Mouse (Mus musculus): ENCODE measurements around the gene Nabp2. TPM values are rescaled to one million over a fixed set of nuclear protein-coding genes. Genes with fewer than 3 reads are reported as not detected.

Nabp2 gene
- polyA plus RNA-seq, 1 experiment from 2014 or later, result 127 TPM

- DNase-seq (ENCODE audit: low spot score) (no peak), ATAC-seq (ENCODE audit: insufficient read depth, low FRiP score, low TSS enrichment) (no peak)
- H3K9ac ChIP-seq (ENCODE audit: low read length), result no peak overlapping the region
- no peak overlapping the region for H3K27ac ChIP-seq (ENCODE audit: low read depth, low read length)
- H3K36me3 ChIP-seq (ENCODE audit: control insufficient read depth, insufficient read depth, low read length), result peaks cover 9% of the 10 kb centered on the region; the same call in 1 of the 2 replicates
- H3K4me1 ChIP-seq (ENCODE audit: control insufficient read depth, insufficient read depth, low read length), result peaks cover 22% of the 10 kb centered on the region
- no peaks in the 10 kb centered on the region for H3K9me3 ChIP-seq (ENCODE audit: control insufficient read depth, low read length)
- no peak overlapping the region for H3K4me3 ChIP-seq (ENCODE audit: low read depth, low read length)
- H3K27me3 ChIP-seq (ENCODE audit: control insufficient read depth, insufficient read depth, low read length), result no peaks in the 10 kb centered on the region
- WGBS, result 75% methylated on average over 1 of the region's 1 CpGs
- 0 out of 2 replicates have a peak overlapping the region, but pooled peaks have one; percentile 91 for H3K4me2 ChIP-seq (ENCODE audit: low read depth)
These were observed 1.8 kb upstream of the Nabp2 start for GRCm38 (mm10) chr10:128413076-128413475.

- peaks cover 9% of the 10 kb centered on the region; the same call in 1 of the 2 replicates for H3K36me3 ChIP-seq (ENCODE audit: control insufficient read depth, insufficient read depth, low read length)
- DNase-seq (ENCODE audit: low spot score), result no peak
These were observed 1.3 kb upstream of the Nabp2 start for GRCm38 (mm10) chr10:128412558-128412957.

GRCm38 (mm10) chr10:128412055-128412381 lies 726 bp upstream of the Nabp2 start:
- Histone ChIP-seq H3K27me3 (ENCODE audit: control insufficient read depth, insufficient read depth, low read length) (no peaks in the 10 kb centered on the region), H3K4me3 (ENCODE audit: low read depth, low read length) (peak overlapping the region; percentile 92), H3K9ac (ENCODE audit: low read length) (peak overlapping the region; percentile 84), H3K4me2 (ENCODE audit: low read depth) (peak overlapping the region; percentile 91), H3K36me3 (ENCODE audit: control insufficient read depth, insufficient read depth, low read length) (peaks cover 9% of the 10 kb centered on the region; the same call in 1 of the 2 replicates), H3K27ac (ENCODE audit: low read depth, low read length) (peak overlapping the region; percentile 76), H3K4me1 (ENCODE audit: control insufficient read depth, insufficient read depth, low read length) (peaks cover 23% of the 10 kb centered on the region), H3K9me3 (ENCODE audit: control insufficient read depth, low read length) (no peaks in the 10 kb centered on the region)
- whole genome bisulfite sequencing, result 1% methylated on average over 14 of the region's 14 CpGs
- no peak for ATAC-seq (ENCODE audit: insufficient read depth, low FRiP score, low TSS enrichment)
- no peak for DNase-seq (ENCODE audit: low spot score)

More at GRCm38 (mm10) chr10:128412558-128412957, 1.3 kb upstream of the Nabp2 start:
- Histone ChIP-seq H3K9me3 (ENCODE audit: control insufficient read depth, low read length) (no peaks in the 10 kb centered on the region), H3K27me3 (ENCODE audit: control insufficient read depth, insufficient read depth, low read length) (no peaks in the 10 kb centered on the region), H3K4me1 (ENCODE audit: control insufficient read depth, insufficient read depth, low read length) (peaks cover 23% of the 10 kb centered on the region), H3K4me3 (ENCODE audit: low read depth, low read length) (peak overlapping the region; percentile 92), H3K27ac (ENCODE audit: low read depth, low read length) (no peak overlapping the region), H3K4me2 (ENCODE audit: low read depth) (peak overlapping the region; percentile 91), H3K9ac (ENCODE audit: low read length) (peak overlapping the region; percentile 84)
- 68% methylated on average over 1 of the region's 1 CpGs for WGBS
- ATAC-seq (ENCODE audit: insufficient read depth, low FRiP score, low TSS enrichment), result no peak

GRCm38 (mm10) chr10:128410560-128410845 lies 789 bp downstream of the Nabp2 start:
- H3K4me3 ChIP-seq (ENCODE audit: low read depth, low read length), result peak overlapping the region; percentile 92
- H3K9me3 ChIP-seq (ENCODE audit: control insufficient read depth, low read length), result no peaks in the 10 kb centered on the region
- H3K9ac ChIP-seq (ENCODE audit: low read length), result no peak overlapping the region
- ATAC-seq (ENCODE audit: insufficient read depth, low FRiP score, low TSS enrichment), result no peak
- H3K36me3 ChIP-seq (ENCODE audit: control insufficient read depth, insufficient read depth, low read length), result peaks cover 3% of the 10 kb centered on the region; the same call in 1 of the 2 replicates
- DNase-seq (ENCODE audit: low spot score), result no peak
- peak overlapping the region; percentile 91 for H3K4me2 ChIP-seq (ENCODE audit: low read depth)
- WGBS, result 23% methylated on average over 4 of the region's 4 CpGs
- H3K27ac ChIP-seq (ENCODE audit: low read depth, low read length), result peak overlapping the region; percentile 76; the same call in 1 of the 2 replicates
- H3K27me3 ChIP-seq (ENCODE audit: control insufficient read depth, insufficient read depth, low read length), result no peaks in the 10 kb centered on the region
- peaks cover 23% of the 10 kb centered on the region for H3K4me1 ChIP-seq (ENCODE audit: control insufficient read depth, insufficient read depth, low read length)

GRCm38 (mm10) chr10:128409692-128410559 lies 1.4 kb downstream of the Nabp2 start:
- peaks cover 23% of the 10 kb centered on the region for H3K4me1 ChIP-seq (ENCODE audit: control insufficient read depth, insufficient read depth, low read length)
- H3K4me2 ChIP-seq (ENCODE audit: low read depth), result peak overlapping the region; percentile 91
- peak overlapping the region; percentile 72 for H3K9ac ChIP-seq (ENCODE audit: low read length)
- no peaks in the 10 kb centered on the region for H3K27me3 ChIP-seq (ENCODE audit: control insufficient read depth, insufficient read depth, low read length)
- H3K27ac ChIP-seq (ENCODE audit: low read depth, low read length), result peak overlapping the region; percentile 58
- H3K4me3 ChIP-seq (ENCODE audit: low read depth, low read length), result peak overlapping the region; percentile 92
- WGBS, result 5% methylated on average over 36 of the region's 36 CpGs
- peak; percentile 88 for ATAC-seq (ENCODE audit: insufficient read depth, low FRiP score, low TSS enrichment)
- DNase-seq (ENCODE audit: low spot score), result peak; percentile 97
- H3K36me3 ChIP-seq (ENCODE audit: control insufficient read depth, insufficient read depth, low read length), result 0 out of 2 replicates have a peak, but pooled peaks cover 2% of the 10 kb centered on the region
- no peaks in the 10 kb centered on the region for H3K9me3 ChIP-seq (ENCODE audit: control insufficient read depth, low read length)

GRCm38 (mm10) chr10:128408591-128409535 lies 2.4 kb downstream of the Nabp2 start:
- DNase-seq (ENCODE audit: low spot score) (no peak), ATAC-seq (ENCODE audit: insufficient read depth, low FRiP score, low TSS enrichment) (peak; percentile 10; the same call in 1 of the 2 replicates)
- WGBS, result 21% methylated on average over 35 of the region's 35 CpGs
- Histone ChIP-seq H3K9me3 (ENCODE audit: control insufficient read depth, low read length) (no peaks in the 10 kb centered on the region), H3K36me3 (ENCODE audit: control insufficient read depth, insufficient read depth, low read length) (0 out of 2 replicates have a peak, but pooled peaks cover 2% of the 10 kb centered on the region), H3K9ac (ENCODE audit: low read length) (peak overlapping the region; percentile 72), H3K4me3 (ENCODE audit: low read depth, low read length) (peak overlapping the region; percentile 92), H3K27ac (ENCODE audit: low read depth, low read length) (peak overlapping the region; percentile 58), H3K4me1 (ENCODE audit: control insufficient read depth, insufficient read depth, low read length) (peaks cover 23% of the 10 kb centered on the region), H3K4me2 (ENCODE audit: low read depth) (peak overlapping the region; percentile 87), H3K27me3 (ENCODE audit: control insufficient read depth, insufficient read depth, low read length) (no peaks in the 10 kb centered on the region)

- ATAC-seq (ENCODE audit: insufficient read depth, low FRiP score, low TSS enrichment) (no peak), DNase-seq (ENCODE audit: low spot score) (no peak)
- peaks cover 8% of the 10 kb centered on the region for H3K4me1 ChIP-seq (ENCODE audit: control insufficient read depth, insufficient read depth, low read length)
- H3K27me3 ChIP-seq (ENCODE audit: control insufficient read depth, insufficient read depth, low read length), result no peaks in the 10 kb centered on the region
- no peak overlapping the region for H3K4me3 ChIP-seq (ENCODE audit: low read depth, low read length)
- H3K4me2 ChIP-seq (ENCODE audit: low read depth), result no peak overlapping the region
- no peaks in the 10 kb centered on the region for H3K9me3 ChIP-seq (ENCODE audit: control insufficient read depth, low read length)
- H3K27ac ChIP-seq (ENCODE audit: low read depth, low read length), result no peak overlapping the region
- WGBS, result 88% methylated on average over 7 of the region's 7 CpGs
- 0 out of 2 replicates have a peak, but pooled peaks cover 2% of the 10 kb centered on the region for H3K36me3 ChIP-seq (ENCODE audit: control insufficient read depth, insufficient read depth, low read length)
- H3K9ac ChIP-seq (ENCODE audit: low read length), result no peak overlapping the region
These were observed 7.4 kb downstream of the Nabp2 start for GRCm38 (mm10) chr10:128403931-128404330.

- Histone ChIP-seq H3K4me2 (ENCODE audit: low read depth) (no peak overlapping the region), H3K27me3 (ENCODE audit: control insufficient read depth, insufficient read depth, low read length) (no peaks in the 10 kb centered on the region), H3K9ac (ENCODE audit: low read length) (no peak overlapping the region), H3K4me1 (ENCODE audit: control insufficient read depth, insufficient read depth, low read length) (no peaks in the 10 kb centered on the region), H3K36me3 (ENCODE audit: control insufficient read depth, insufficient read depth, low read length) (0 out of 2 replicates have a peak, but pooled peaks cover 2% of the 10 kb centered on the region), H3K9me3 (ENCODE audit: control insufficient read depth, low read length) (no peaks in the 10 kb centered on the region), H3K4me3 (ENCODE audit: low read depth, low read length) (no peak overlapping the region), H3K27ac (ENCODE audit: low read depth, low read length) (no peak overlapping the region)
- ATAC-seq (ENCODE audit: insufficient read depth, low FRiP score, low TSS enrichment) (no peak), DNase-seq (ENCODE audit: low spot score) (no peak)
- 80% methylated on average over 9 of the region's 9 CpGs for WGBS
These were observed 9.7 kb downstream of the Nabp2 start for GRCm38 (mm10) chr10:128401638-128402037.
